Mouse (Mus musculus): ENCODE data around the gene Jagn1. TPM values are rescaled to one million over a fixed set of nuclear protein-coding genes. Genes with fewer than 3 reads are reported as not detected.

Gene Jagn1
- polyA plus RNA-seq, 1 experiment = 11.9 TPM

GRCm38 (mm10) chr6:113451839-113452238 is 9.5 kb downstream of the Jagn1 start:
- TF ChIP-seq GATA1 (IDR thresholded peaks at IDR 0.05; ENCODE audit: low read length) = no peak

GRCm38 (mm10) chr6:113455007-113455406 is 12.6 kb downstream of the Jagn1 start:
- TF ChIP-seq GATA1 (IDR thresholded peaks at IDR 0.05; ENCODE audit: low read length) = no peak

- TF ChIP-seq GATA1 (IDR thresholded peaks at IDR 0.05; ENCODE audit: low read length) = no peak
Measured at GRCm38 (mm10) chr6:113457952-113458534, 15.7 kb downstream of the Jagn1 start, which contains the start of gene Il17re. Il17re (plus strand) TSS chr6:113458484.

GRCm38 (mm10) chr6:113458635-113459034 is 16.3 kb downstream of the Jagn1 start:
- TF ChIP-seq GATA1 (IDR thresholded peaks at IDR 0.05; ENCODE audit: low read length) = no peak

- TF ChIP-seq GATA1 (IDR thresholded peaks at IDR 0.05; ENCODE audit: low read length) = no peak
Measured at GRCm38 (mm10) chr6:113464040-113464439, 21.7 kb downstream of the Jagn1 start.

- no peak for TF ChIP-seq GATA1 (IDR thresholded peaks at IDR 0.05; ENCODE audit: low read length)
Measured at GRCm38 (mm10) chr6:113465602-113466001, 23.2 kb downstream of the Jagn1 start.

GRCm38 (mm10) chr6:113468512-113468911 is 26.1 kb downstream of the Jagn1 start:
- no peak for TF ChIP-seq GATA1 (IDR thresholded peaks at IDR 0.05; ENCODE audit: low read length)

- no peak for TF ChIP-seq GATA1 (IDR thresholded peaks at IDR 0.05; ENCODE audit: low read length)
Measured at GRCm38 (mm10) chr6:113469021-113469420, 26.7 kb downstream of the Jagn1 start.

- no peak for TF ChIP-seq GATA1 (IDR thresholded peaks at IDR 0.05; ENCODE audit: low read length)
Measured at GRCm38 (mm10) chr6:113469432-113469831, 27.1 kb downstream of the Jagn1 start.

- no peak for TF ChIP-seq GATA1 (IDR thresholded peaks at IDR 0.05; ENCODE audit: low read length)
Measured at GRCm38 (mm10) chr6:113471297-113471936, 29.0 kb downstream of the Jagn1 start, which contains the start of gene Il17rc. Il17rc (plus strand) TSS chr6:113471427.

GRCm38 (mm10) chr6:113472061-113472460 is 29.7 kb downstream of the Jagn1 start:
- TF ChIP-seq GATA1 (IDR thresholded peaks at IDR 0.05; ENCODE audit: low read length) = no peak

GRCm38 (mm10) chr6:113473246-113473645 is 30.9 kb downstream of the Jagn1 start:
- no peak for TF ChIP-seq GATA1 (IDR thresholded peaks at IDR 0.05; ENCODE audit: low read length)

- TF ChIP-seq GATA1 (IDR thresholded peaks at IDR 0.05; ENCODE audit: low read length) = peak; percentile 27
Measured at GRCm38 (mm10) chr6:113473715-113474114, 31.3 kb downstream of the Jagn1 start.

GRCm38 (mm10) chr6:113477353-113477752 is 35.0 kb downstream of the Jagn1 start:
- TF ChIP-seq GATA1 (IDR thresholded peaks at IDR 0.05; ENCODE audit: low read length) = no peak

GRCm38 (mm10) chr6:113478906-113479305 is 36.5 kb downstream of the Jagn1 start:
- no peak for TF ChIP-seq GATA1 (IDR thresholded peaks at IDR 0.05; ENCODE audit: low read length)

- TF ChIP-seq GATA1 (IDR thresholded peaks at IDR 0.05; ENCODE audit: low read length) = no peak
Measured at GRCm38 (mm10) chr6:113480555-113481373, 38.4 kb downstream of the Jagn1 start.

Measured in G1E-ER4 (cell line).